Mouse (Mus musculus) midbrain, embryonic 15.5 days (tissue): ENCODE measurements around the gene Slc5a9. TPM values are rescaled to one million over a fixed set of nuclear protein-coding genes. Genes with fewer than 3 reads are reported as not detected.

ENCODE experiments used
- ATAC-seq: fragments of 200-750 bp; cut with Nextera tagmentation; replicated peaks from 2 replicates; pipeline ENCODE4 v1.8.0; 2017; ENCODE audit warnings: moderate TSS enrichment
- H3K27ac ChIP-seq: fragments of 300-500 bp; sonication (generic); 2 replicates; pipeline ENCODE4 v1.5.1; 2015; ENCODE audit warnings: mild to moderate bottlenecking, inconsistent platforms
- H3K27me3 ChIP-seq: fragments of 300-500 bp; sonication (generic); replicated peaks from 2 replicates; pipeline ENCODE4 v1.6.1; 2015; ENCODE audit warnings: inconsistent platforms
- H3K36me3 ChIP-seq: fragments of 300-500 bp; sonication (generic); replicated peaks from 2 replicates; pipeline ENCODE4 v1.6.1; 2015; ENCODE audit warnings: inconsistent platforms
- H3K4me1 ChIP-seq: fragments of 300-500 bp; sonication (generic); 2 replicates; pipeline ENCODE4 v1.6.1; 2015; ENCODE audit warnings: inconsistent platforms
- H3K4me2 ChIP-seq: fragments of 300-500 bp; sonication (generic); 2 replicates; pipeline ENCODE4 v1.6.1; 2015; ENCODE audit warnings: inconsistent platforms, mild to moderate bottlenecking, moderate library complexity
- H3K4me3 ChIP-seq: fragments of 300-500 bp; sonication (generic); 2 replicates; pipeline ENCODE4 v1.5.1; 2015; ENCODE audit warnings: mild to moderate bottlenecking, inconsistent platforms
- H3K9ac ChIP-seq: fragments of 300-500 bp; sonication (generic); 2 replicates; pipeline ENCODE4 v1.6.1; 2015; ENCODE audit warnings: mild to moderate bottlenecking, inconsistent platforms
- H3K9me3 ChIP-seq: fragments of 300-500 bp; sonication (generic); 2 replicates; pipeline ENCODE4 v1.6.1; 2016; ENCODE audit warnings: inconsistent platforms
- WGBS: fragments of 180-500 bp; shearing (Covaris S2); methylation state at CpG from one replicate; pipeline ENCODE4 v1.1.7; 2015; ENCODE audit warnings: mixed read lengths; 5-methylcytosine and 5-hydroxymethylcytosine counted together
- polyA plus RNA-seq: library from polyadenylated mRNA; unstranded; fragments of >200 nt; fragmentation: Nextera tagmentation; extraction: Ambion mirVana; gene quantifications from 2 replicates; pipeline ENCODE4 v1.2.1, GENCODE M21; 2015

Slc5a9 gene
- polyA plus RNA-seq, 1 experiment from 2014 or later: not detected

GRCm38 (mm10) chr4:111866701-111867100, 36.0 kb downstream of the Slc5a9 start:
- no peaks in the 10 kb centered on the region for H3K9me3 ChIP-seq
- no peak overlapping the region for H3K27ac ChIP-seq
- H3K27me3 ChIP-seq: no peaks in the 10 kb centered on the region
- no peak for ATAC-seq
- H3K4me3 ChIP-seq: no peak overlapping the region
- H3K36me3 ChIP-seq: no peaks in the 10 kb centered on the region
- 94% methylated on average over 5 of the region's 5 CpGs for WGBS
- no peaks in the 10 kb centered on the region for H3K4me1 ChIP-seq
- H3K4me2 ChIP-seq: no peak overlapping the region
- no peak overlapping the region for H3K9ac ChIP-seq

GRCm38 (mm10) chr4:111852626-111853025, 50.1 kb downstream of the Slc5a9 start:
- Histone ChIP-seq H3K36me3 (no peaks in the 10 kb centered on the region), H3K9ac (no peak overlapping the region), H3K4me2 (no peak overlapping the region), H3K27ac (no peak overlapping the region), H3K27me3 (no peaks in the 10 kb centered on the region), H3K4me3 (no peak overlapping the region), H3K9me3 (no peaks in the 10 kb centered on the region), H3K4me1 (no peaks in the 10 kb centered on the region)
- ATAC-seq: no peak

GRCm38 (mm10) chr4:111838882-111839281, 63.8 kb downstream of the Slc5a9 start:
- Histone ChIP-seq H3K9me3 (no peaks in the 10 kb centered on the region), H3K27me3 (no peaks in the 10 kb centered on the region), H3K27ac (no peak overlapping the region), H3K4me2 (no peak overlapping the region), H3K9ac (no peak overlapping the region), H3K4me3 (no peak overlapping the region), H3K36me3 (no peaks in the 10 kb centered on the region), H3K4me1 (no peaks in the 10 kb centered on the region)
- ATAC-seq: no peak
- WGBS: 97% methylated on average over 6 of the region's 6 CpGs

Other genes with a start within 250 kb of the Slc5a9 start
- gene Spata6, start 182.9 kb downstream of the Slc5a9 start, polyA plus RNA-seq: 13.2 and 13.8 TPM in 2 replicates
- gene Skint8, start 16.5 kb upstream of the Slc5a9 start, polyA plus RNA-seq: not detected in 2 replicates
- not detected in 2 replicates for gene Skint7, start 70.0 kb upstream of the Slc5a9 start, polyA plus RNA-seq
- not detected in 2 replicates for gene Skint1, start 103.4 kb upstream of the Slc5a9 start, polyA plus RNA-seq
- not detected in 2 replicates for gene Skint4, start 169.1 kb upstream of the Slc5a9 start, polyA plus RNA-seq